Mouse (Mus musculus): ENCODE results near the gene Spon1.

- TF ChIP-seq EP300 (IDR thresholded peaks at IDR 0.05; ENCODE audit: insufficient read depth, low read depth, low read length) (no peak), CTCF (IDR thresholded peaks at IDR 0.05; ENCODE audit: low read depth, low read length) (no peak)
Measured at GRCm38 (mm10) chr7:113797134-113797533, 31.3 kb downstream of the Spon1 start.

Data from ES-Bruce4 (cell line).